Mouse (Mus musculus): ENCODE measurements at regions not wholly inside any gene's neighbourhood (a gene's known extent, or its start where the extent isn't known, plus 50 kb on each side); places are given as distances from the start of the nearest gene placed in this dataset.

DNA sequence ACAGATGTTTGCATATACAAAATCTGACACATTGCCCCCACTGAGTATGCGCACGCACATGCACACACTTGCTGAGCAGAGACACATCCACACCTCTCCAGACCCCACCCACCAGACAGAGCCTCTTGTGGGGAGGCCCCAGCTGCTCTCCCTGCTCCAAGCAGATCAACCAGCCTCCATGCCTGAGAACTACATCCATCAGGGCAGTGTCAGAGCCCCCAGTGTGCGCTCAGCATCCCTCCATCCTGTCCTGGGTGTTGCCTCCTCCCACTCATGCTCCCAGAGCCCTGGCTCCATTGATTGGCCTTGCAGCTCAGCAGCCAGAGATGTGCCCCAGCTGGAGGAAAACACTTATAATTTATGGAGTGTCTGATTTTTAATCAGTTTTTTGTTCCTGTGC lies 124.1 kb upstream of the Rpl38 start:
- TF ChIP-seq CHD2 (IDR thresholded peaks at IDR 0.05; ENCODE audit: low read depth, low read length) (no peak), MAFK (IDR thresholded peaks at IDR 0.05; ENCODE audit: insufficient read depth, low read depth, low read length) (no peak), ZNF384 (IDR thresholded peaks at IDR 0.05; ENCODE audit: low read depth, low read length) (no peak), HCFC1 (IDR thresholded peaks at IDR 0.05; ENCODE audit: borderline replicate concordance, insufficient read depth, low read length) (no peak), ZC3H11A (IDR thresholded peaks at IDR 0.05; ENCODE audit: borderline replicate concordance, low read depth, low read length) (no peak)

All from ES-E14 (cell line).